In the genomic region with DNA sequence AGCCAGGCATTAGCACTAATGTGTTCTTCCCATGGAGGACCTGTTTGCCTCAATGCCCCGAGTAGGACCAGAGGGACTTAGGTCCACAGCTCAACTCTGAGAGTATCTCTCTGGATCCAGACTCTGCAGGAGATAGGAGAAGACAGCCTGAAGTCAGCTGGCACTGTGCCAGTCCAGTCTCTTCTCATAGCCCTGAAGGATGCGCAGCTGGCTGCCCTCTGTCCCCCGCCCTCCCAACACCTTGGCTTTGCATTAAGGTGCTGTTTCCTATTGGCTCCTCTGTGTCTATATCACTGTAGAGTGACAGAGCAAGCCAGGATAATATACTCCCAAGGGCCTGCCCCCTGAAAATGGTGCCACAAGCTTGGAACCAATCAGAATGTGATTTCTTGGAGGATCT, we compare ENCODE assay signal across 12 mouse cellular contexts.
DNase-seq lines count a peak whose midpoint lies in the region; ATAC-seq and TF ChIP-seq lines count a peak whose summit lies in the region.
"Had no signal": no experiment of that assay in that cellular context is flagged by ENCODE, and none has a peak within 500 bp of the region (broad histone marks: within the 10 kb centered on the region; RNA-seq: fewer than 3 reads in every experiment).

No protein-coding gene starts in this region.

- no peak for TF ChIP-seq EP300 in heart, adult 2 months (IDR thresholded peaks at IDR 0.05; ENCODE audit: insufficient read depth, low read depth, low read length)
- TF ChIP-seq EP300 in liver, postnatal 0 days (IDR thresholded peaks at IDR 0.05; ENCODE audit: low read depth): no peak

- H3K36me3 ChIP-seq in heart, embryonic 12.5 days: no peaks in the 10 kb centered on the region
- H3K36me3 ChIP-seq in heart, adult 2 months (ENCODE audit: control insufficient read depth, insufficient read depth, low read length): no peaks in the 10 kb centered on the region
- H3K36me3 ChIP-seq in lung, embryonic 16.5 days (ENCODE audit: control insufficient read depth, insufficient read depth, low read length): no peaks in the 10 kb centered on the region
- H3K36me3 ChIP-seq in liver, postnatal 0 days (replicated peaks; ENCODE audit: insufficient read depth, low read length): no peaks in the 10 kb centered on the region
- H3K36me3 ChIP-seq: embryonic facial prominence, embryonic 13.5 days; hindbrain, embryonic 12.5 days had no signal

- no peak overlapping the region for H3K4me3 ChIP-seq in heart, embryonic 12.5 days
- no peak overlapping the region for H3K4me3 ChIP-seq in heart, adult 2 months
- no peak overlapping the region for H3K4me3 ChIP-seq in lung, embryonic 16.5 days (ENCODE audit: low read length)
- no peak overlapping the region; the same call in 1 of the 2 replicates for H3K4me3 ChIP-seq in liver, postnatal 0 days (ENCODE audit: low read depth, low read length)
- no peak overlapping the region for H3K4me3 ChIP-seq in layer of hippocampus, adult 2 months
- H3K4me3 ChIP-seq: embryonic facial prominence, embryonic 13.5 days; hindbrain, embryonic 12.5 days had no signal

- H3K79me2 ChIP-seq in heart, adult 2 months (replicated peaks; ENCODE audit: control insufficient read depth, insufficient read depth, low read length): no peaks in the 10 kb centered on the region

- H3K9ac ChIP-seq in heart, embryonic 12.5 days: no peak overlapping the region
- no peak overlapping the region for H3K9ac ChIP-seq in heart, adult 2 months (ENCODE audit: low read depth, low read length)
- H3K9ac ChIP-seq in lung, embryonic 16.5 days (ENCODE audit: low read length): no peak overlapping the region
- H3K9ac ChIP-seq in liver, postnatal 0 days (replicated peaks): no peak overlapping the region
- H3K9ac ChIP-seq: embryonic facial prominence, embryonic 13.5 days; hindbrain, embryonic 12.5 days had no signal

- no peak for TF ChIP-seq CTCF in heart, adult 2 months (IDR thresholded peaks at IDR 0.05)
- TF ChIP-seq CTCF in liver, postnatal 0 days (IDR thresholded peaks at IDR 0.05; ENCODE audit: low read depth): no peak
- no peak for TF ChIP-seq CTCF in layer of hippocampus, adult 2 months (conservative IDR thresholded peaks at IDR 0.05)

- intact Hi-C loops in heart, adult 2 months (cut with DNase I): loop anchor here (10.0 kb wide), 1 partner anchor 149 kb away; no protein-coding TSS in a partner anchor
- intact Hi-C loops in heart, postnatal 10 days (cut with DNase I): no loop called here

- H3K9me3 ChIP-seq in heart, embryonic 12.5 days (replicated peaks): no peaks in the 10 kb centered on the region
- no peaks in the 10 kb centered on the region for H3K9me3 ChIP-seq in lung, embryonic 16.5 days (ENCODE audit: control insufficient read depth, low read length)
- H3K9me3 ChIP-seq in liver, postnatal 0 days (ENCODE audit: low read length): no peaks in the 10 kb centered on the region
- H3K9me3 ChIP-seq: embryonic facial prominence, embryonic 13.5 days; hindbrain, embryonic 12.5 days had no signal

- H3K4me2 ChIP-seq in heart, embryonic 12.5 days: peak overlapping the region; percentile 38
- no peak overlapping the region for H3K4me2 ChIP-seq in lung, embryonic 16.5 days (ENCODE audit: low read depth, low read length)
- H3K4me2 ChIP-seq in liver, postnatal 0 days (ENCODE audit: low read depth, low read length): peak overlapping the region; percentile 65
- H3K4me2 ChIP-seq: embryonic facial prominence, embryonic 13.5 days; hindbrain, embryonic 12.5 days had no signal

- peaks cover 17% of the 10 kb centered on the region for H3K4me1 ChIP-seq in heart, embryonic 12.5 days (replicated peaks)
- no peaks in the 10 kb centered on the region for H3K4me1 ChIP-seq in heart, adult 2 months (ENCODE audit: control insufficient read depth, insufficient read depth, low read length)
- peaks cover 10% of the 10 kb centered on the region; the same call in 1 of the 2 replicates for H3K4me1 ChIP-seq in lung, embryonic 16.5 days (replicated peaks; ENCODE audit: control insufficient read depth, insufficient read depth, low read length)
- peaks cover 15% of the 10 kb centered on the region for H3K4me1 ChIP-seq in liver, postnatal 0 days (ENCODE audit: insufficient read depth)
- H3K4me1 ChIP-seq: embryonic facial prominence, embryonic 13.5 days; hindbrain, embryonic 12.5 days had no signal

- no peak for ATAC-seq in heart, embryonic 12.5 days (ENCODE audit: insufficient number of reproducible peaks, low FRiP score)
- peak; percentile 45; the same call in 1 of the 2 replicates for ATAC-seq in lung, embryonic 16.5 days (ENCODE audit: low read depth)
- ATAC-seq in liver, postnatal 0 days: peak; percentile 68
- ATAC-seq: midbrain, embryonic 16.5 days had no signal

- 0 out of 2 replicates have a peak, but pooled peaks cover 8% of the 10 kb centered on the region for H3K27me3 ChIP-seq in heart, embryonic 12.5 days (replicated peaks)
- H3K27me3 ChIP-seq in heart, adult 2 months (ENCODE audit: control insufficient read depth, insufficient read depth, low read length): no peaks in the 10 kb centered on the region; the same call in 1 of the 2 replicates
- H3K27me3 ChIP-seq in lung, embryonic 16.5 days (ENCODE audit: control insufficient read depth, insufficient read depth, low read depth, low read length): no peaks in the 10 kb centered on the region
- no peaks in the 10 kb centered on the region for H3K27me3 ChIP-seq in liver, postnatal 0 days (ENCODE audit: insufficient read depth, low read length)
- H3K27me3 ChIP-seq: embryonic facial prominence, embryonic 13.5 days; hindbrain, embryonic 12.5 days had no signal

- DNase-seq in heart, adult 2 months: no peak
- DNase-seq in lung, postnatal 4 days: no peak
- peak; percentile 4 to 13 for DNase-seq in heart, postnatal 10 days
- peak; percentile 55 for DNase-seq in liver, postnatal 0 days
- no peak for DNase-seq in lung, postnatal 10 days
- no peak for DNase-seq in layer of hippocampus, adult 2 months (ENCODE audit: low spot score in 2 of 2)
- DNase-seq: cerebellum, adult 9-10 months had no signal

- no peak overlapping the region for H3K27ac ChIP-seq in heart, embryonic 12.5 days (ENCODE audit: poor library complexity, severe bottlenecking)
- H3K27ac ChIP-seq in heart, adult 2 months: no peak overlapping the region
- no peak overlapping the region for H3K27ac ChIP-seq in lung, embryonic 16.5 days (ENCODE audit: low read length)
- no peak overlapping the region; the same call in 1 of the 2 replicates for H3K27ac ChIP-seq in liver, postnatal 0 days (ENCODE audit: low read depth)
- no peak overlapping the region for H3K27ac ChIP-seq in layer of hippocampus, adult 2 months
- H3K27ac ChIP-seq: embryonic facial prominence, embryonic 13.5 days; hindbrain, embryonic 12.5 days had no signal

- TF ChIP-seq POLR2A in heart, adult 2 months (IDR thresholded peaks at IDR 0.05; ENCODE audit: insufficient read depth, low read depth, low read length): no peak

- WGBS in heart, embryonic 12.5 days: 75% methylated on average over 3 of the region's 3 CpGs
- 59% methylated on average over 3 of the region's 3 CpGs for WGBS in heart, adult 2 months
- WGBS in lung, embryonic 16.5 days: 75% methylated on average over 3 of the region's 3 CpGs
- WGBS in liver, postnatal 0 days (ENCODE audit: insufficient replicate concordance): 53% methylated on average over 3 of the region's 3 CpGs

Comparison
In these comparisons a context has a peak if more than half of its experiments do, and no peak if none do; other contexts are left out.
1. DNase-seq: peak in heart, postnatal 10 days (2 of 2) and liver, postnatal 0 days (single experiment); none in heart, adult 2 months (0 of 2), lung, postnatal 4 days (0 of 2), lung, postnatal 10 days (single experiment) and layer of hippocampus, adult 2 months (0 of 2).